Mouse (Mus musculus): Measurements from ENCODE around the gene Fmo1. TPM values are rescaled to one million over a fixed set of nuclear protein-coding genes. Genes with fewer than 3 reads are reported as not detected.

Gene Fmo1
- total RNA-seq, 2 experiments from 2014 or later: 24.5 to 26.8 TPM

DNA sequence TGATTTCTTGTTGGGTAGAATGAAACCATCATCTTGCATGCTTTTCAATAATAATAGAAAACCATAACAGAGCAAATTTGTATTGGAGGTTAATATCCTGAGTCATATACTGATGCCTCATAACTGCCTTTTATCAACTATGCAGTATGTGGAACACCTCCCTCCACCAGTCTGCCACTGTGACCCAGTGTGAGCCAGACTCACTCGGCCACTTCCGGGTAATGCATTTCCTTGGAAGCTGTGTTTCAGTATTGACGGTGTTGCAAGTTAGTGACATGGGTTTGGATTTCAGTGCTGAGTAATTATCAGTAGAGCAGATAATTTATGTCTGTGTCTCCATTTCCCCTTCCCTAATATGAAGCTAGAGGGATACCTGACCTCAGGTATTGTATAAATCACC, 2.8 kb downstream of the Fmo1 start:
- no peak for DNase-seq

DNA sequence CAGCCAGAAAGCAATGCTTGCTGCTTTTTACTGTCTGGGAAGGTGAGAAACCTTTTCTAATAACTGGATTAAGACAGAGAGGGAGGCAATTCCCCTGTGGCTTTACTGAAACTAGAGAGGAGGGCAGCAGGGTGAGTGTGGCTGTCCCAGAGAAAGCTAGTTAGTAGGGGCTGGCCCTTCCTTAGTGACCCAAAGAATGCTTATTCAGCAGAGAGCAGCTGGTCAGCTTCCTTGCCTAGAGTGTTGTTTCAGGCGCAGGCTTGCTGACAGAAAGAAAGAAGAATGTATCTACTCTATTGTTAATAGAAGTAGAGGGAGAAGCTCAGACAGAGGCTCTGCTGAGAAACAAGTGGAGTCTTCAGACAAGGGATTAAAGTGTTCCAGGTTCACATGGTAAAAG, 4.1 kb downstream of the Fmo1 start:
- DNase-seq: no peak

DNA sequence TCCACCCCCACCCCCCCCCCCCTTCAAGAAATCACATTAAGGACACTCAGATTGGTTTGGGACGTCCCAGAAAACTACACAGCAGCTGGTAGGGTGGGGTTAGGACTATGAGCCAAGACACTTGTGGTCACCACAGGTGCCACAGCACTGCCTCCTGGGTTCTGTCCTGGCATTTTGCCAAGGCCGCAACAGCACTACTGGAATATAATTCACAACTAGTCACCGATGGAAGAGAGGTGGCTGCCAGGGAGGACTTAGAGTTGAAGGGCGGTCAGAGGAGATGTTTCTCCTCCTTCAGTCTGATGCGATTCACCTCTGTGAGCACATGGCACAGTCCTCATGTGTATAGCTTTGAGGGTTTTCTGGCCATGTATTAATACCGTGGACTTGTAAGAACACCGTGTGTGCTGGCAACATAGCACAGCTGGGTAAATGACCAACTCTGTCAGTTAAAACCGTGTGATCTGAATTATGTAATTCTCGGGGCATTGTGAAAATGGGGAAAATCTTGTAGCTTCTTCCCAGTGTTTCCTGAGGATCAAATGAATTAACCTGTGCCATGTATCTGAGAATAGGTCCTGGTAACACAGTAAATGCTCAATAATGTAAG, 6.3 kb downstream of the Fmo1 start:
- peak; percentile 15 for DNase-seq

DNA sequence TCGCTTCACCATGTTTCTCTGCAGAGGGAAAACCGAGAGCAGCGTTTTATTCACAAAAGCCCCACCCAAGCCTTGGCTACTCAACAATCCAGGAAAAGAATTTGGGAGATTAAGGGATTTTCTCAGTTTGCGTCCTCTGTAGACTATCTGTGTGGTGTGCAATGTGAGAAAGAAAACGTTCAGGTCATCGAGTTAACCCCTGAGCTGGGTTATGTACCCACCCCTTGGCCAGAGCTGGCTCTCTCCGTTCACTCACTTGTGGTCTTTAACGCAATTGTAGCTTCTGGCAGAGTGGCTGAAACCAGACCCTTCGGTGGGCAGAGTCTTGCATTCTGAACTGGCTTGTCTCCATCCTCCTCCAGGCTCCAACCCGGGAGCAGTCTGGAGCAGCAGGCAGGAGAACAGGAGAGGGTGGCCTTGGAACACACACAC, 6.8 kb downstream of the Fmo1 start:
- DNase-seq: peak; percentile 14

DNA sequence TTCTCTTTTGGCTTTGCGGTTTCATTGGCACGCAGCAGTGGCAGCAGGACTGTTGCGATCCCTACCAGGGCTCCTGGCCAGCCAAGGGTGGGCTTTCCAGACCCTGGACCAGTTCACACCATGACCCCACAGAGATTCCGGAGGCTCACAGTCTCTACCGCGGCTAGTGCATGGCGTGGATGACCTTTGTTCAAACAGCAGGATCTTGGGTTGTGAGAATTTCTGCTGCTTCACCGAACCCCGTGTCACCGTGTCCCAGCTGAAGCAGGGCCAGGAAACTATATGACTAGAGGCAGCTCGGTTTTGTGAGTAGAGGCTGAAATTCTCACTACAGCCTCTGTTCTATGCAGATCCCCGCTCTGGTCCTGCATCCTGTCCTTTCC, 7.7 kb downstream of the Fmo1 start:
- peak; percentile 17 for DNase-seq

DNA sequence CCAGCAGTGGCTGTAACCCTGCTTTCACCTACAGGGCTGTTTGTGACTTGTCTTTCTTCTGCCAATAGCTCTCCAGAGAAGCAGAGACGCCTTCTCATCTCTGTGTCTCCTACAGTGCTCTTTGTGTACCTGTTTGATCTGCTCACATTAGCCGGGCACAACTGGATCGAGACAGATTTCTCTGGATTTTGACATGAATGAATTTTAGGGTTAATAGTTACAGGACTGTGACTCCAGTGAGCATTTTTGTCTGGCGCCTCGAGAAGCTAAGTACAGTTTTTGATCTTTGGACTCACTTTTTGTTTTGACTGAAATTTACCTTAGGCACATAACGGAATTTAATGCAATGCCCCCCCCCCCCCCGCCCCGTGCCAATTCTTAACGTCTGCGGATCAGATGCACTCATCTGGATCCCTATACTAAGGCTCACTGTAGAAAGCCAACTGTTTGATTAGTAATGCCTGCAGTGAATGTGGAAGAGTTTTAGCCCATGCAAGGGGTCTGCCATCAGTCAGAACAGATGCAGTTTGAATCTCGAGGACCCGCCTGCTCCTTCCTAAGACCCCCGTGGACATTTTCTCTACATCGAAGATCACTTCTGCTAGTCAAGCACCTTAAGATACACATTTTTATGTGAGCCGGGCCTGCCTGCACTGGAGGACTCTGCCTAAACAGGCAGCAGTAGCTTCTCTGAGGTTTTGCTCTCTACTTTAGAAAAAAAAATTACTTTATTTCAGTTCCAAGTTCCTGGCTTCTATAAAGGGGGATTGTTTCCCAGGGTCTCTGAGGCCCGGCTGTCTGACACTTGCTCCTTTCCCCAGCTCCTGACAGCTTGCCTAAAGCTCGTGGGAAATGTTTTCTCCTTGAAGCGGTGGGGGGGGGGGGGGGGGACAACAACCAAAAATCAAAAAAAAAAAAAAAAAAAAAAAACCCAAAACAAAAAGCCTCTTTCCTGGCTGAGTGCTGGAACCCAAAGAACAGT, 8.4 kb downstream of the Fmo1 start:
- no peak for DNase-seq

DNA sequence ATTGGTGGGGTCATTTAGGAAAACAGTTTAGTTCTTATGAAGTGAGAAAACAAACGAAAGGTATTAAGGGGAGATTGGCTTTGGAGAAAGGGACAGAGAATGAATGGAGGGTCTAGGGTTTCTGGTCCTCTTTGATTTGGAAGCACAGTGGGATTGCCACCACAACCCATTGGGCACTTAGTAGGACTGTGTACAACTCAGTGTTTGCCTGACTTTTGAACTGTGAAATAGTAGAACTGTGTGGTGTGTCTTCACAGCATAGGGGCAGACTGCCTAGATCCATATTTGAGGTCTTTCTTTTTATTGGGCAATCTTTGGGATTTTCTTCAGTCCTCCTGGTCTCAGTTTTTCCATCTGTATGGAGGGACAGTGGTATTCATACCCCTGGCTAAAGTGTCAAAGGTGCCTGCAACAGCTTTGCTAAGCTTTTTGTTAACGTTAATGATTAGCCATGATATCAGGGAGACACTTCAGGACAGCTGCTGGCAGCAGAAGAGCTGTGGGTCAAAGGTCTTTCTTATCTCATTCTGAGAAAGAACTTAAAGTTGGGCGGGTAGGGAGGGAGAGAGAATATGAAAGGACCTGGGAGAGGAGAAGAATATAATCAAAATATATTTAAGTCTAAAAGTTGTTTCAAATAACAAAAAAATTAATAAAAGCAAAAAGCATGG, 12.5 kb downstream of the Fmo1 start:
- DNase-seq: no peak

DNA sequence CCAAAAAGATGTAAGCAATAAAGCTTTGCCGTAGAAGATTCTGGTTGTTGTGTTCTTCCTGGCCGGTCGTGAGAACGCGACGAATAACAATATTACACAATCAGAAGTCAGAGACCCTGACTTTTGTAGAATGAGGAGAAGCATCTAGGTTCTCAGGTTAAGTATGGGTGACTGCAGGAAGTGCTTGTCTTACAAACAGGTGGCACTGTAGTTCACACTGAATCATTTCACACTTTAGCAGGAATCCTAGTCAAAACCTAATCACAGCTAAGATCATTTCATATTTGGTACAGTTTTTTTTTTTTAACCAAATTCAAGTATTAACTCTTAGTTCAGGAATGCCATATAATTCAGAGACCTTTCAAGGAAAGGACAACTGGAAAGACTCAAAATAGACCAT, 18.9 kb downstream of the Fmo1 start:
- DNase-seq: no peak

DNA sequence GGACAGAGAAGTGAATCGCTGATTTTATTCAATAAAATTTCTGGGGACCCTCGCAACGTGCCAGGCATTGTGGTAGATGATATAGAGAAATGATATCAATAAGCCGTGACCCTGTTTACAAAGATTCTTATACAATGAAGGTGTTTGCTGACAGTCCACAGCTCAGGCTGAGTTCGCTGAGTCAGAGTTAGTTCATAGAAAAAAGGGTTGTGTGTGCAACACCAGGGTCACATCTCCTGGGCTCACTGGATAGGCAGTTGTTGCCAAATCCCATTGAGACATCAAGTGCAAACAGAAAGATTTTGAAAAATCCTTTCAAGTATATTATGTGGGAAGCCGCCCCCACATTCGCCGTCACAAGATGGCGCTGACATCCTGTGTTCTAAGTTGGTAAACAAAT, 26.2 kb downstream of the Fmo1 start:
- no peak for DNase-seq

DNA sequence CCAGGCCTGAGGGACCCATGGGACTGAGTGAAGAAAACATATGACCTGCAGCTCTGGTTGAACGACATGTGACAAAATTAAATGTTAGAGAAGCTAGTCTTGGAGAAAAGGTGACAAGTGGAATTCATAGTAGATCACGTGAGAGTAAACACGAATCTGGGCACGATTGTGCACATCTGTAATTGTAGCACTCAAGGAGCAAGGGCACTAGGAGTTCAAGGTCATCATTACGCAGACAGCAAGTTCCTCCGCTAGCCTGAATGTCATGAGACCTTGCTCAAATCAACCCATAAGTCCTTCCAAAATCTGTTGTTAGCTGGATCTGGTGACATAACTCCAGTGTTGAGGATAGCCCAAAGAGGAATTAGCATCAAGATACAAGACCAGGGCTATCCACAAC, 27.4 kb downstream of the Fmo1 start:
- DNase-seq: no peak

DNA sequence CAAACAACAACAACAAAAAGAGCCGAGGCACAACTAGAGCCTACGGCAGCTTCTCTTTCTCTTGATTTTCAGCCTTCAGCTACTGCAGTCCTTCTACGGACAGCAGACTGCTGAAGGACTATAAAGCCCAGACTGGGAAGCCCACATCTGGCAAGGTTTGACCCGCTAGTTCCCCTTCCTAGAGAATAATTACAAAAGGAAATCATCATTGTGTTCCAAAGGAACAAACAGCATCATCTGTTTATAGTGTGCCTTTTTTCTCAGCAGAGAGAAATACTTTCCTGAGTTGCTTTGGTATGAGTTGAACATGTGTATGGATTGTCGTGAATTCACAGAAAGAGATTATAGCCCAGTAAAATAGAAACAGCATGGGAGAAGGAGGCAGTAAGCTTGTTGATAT, 32.1 kb downstream of the Fmo1 start:
- DNase-seq: no peak

DNA sequence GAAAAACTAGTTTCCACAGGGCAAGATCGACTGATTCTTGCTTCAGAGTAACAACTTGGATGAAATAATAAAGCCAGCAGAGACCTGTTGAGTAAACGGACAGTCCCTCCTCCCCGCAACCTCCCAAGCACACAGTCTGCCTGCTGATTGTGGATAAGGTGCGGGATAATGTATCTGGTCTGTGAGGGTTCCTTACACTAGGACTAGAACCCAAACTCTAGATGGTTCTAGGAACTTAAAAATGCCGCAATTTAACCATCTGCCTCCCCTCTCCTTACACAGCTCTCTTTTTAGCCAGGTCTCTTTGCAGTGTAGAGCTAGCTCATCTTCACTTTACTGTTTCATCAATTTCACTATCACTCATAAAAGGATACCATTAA, 33.8 kb downstream of the Fmo1 start:
- DNase-seq: no peak

DNA sequence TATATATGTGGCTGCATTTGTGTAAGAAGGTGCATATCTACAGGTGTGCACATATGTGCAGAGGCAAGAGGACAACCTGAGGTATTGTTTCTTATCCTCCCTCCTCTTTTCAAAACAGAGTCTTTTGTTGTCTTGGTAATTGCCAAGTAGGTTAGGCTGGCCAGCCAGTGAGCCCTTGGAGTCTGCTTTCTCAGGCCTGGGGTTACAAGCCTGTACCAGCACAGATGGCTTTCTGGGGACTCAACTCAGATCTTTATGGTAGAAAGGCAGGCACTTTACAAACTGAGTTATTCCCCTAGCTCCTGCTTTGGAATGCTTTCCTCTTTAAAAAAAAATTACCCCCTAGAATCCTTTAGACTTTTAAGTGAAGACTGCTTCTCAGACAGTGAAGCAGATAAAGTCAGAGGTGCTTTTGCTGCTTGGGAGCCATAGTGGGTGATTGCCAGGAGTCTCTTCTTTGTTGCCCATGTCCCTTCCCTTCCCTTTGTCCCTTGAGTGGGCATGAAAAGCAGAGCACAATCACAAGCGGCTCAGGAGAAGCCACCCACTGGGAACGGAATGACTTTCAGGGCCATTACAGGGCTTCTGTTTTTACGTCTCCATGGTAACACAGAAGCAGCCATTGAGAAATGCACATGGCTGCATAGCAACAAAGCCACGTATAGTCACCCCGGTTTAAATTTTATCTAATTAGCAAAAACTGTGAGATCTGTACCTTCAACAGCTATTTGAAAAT, 34.4 kb downstream of the Fmo1 start:
- no peak for DNase-seq

DNA sequence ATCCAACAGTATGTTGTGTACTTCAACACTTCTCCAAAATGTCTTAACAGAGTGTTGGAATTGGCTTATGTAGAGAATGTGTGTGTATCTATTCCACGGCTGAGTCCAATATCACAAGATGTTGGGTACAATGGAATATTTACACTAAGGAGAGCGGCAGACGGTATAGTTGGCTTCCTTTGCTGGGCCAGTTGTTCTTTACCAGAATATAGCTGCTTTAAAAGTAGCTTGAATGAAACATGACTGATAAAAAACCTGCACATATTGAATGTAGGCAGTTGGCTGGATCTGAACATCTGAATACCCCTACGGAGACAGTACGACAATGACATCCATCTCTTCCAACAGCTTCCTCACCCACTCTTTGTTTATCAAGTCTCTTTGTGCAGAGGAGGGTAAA, 47.1 kb downstream of the Fmo1 start:
- DNase-seq: no peak

DNA sequence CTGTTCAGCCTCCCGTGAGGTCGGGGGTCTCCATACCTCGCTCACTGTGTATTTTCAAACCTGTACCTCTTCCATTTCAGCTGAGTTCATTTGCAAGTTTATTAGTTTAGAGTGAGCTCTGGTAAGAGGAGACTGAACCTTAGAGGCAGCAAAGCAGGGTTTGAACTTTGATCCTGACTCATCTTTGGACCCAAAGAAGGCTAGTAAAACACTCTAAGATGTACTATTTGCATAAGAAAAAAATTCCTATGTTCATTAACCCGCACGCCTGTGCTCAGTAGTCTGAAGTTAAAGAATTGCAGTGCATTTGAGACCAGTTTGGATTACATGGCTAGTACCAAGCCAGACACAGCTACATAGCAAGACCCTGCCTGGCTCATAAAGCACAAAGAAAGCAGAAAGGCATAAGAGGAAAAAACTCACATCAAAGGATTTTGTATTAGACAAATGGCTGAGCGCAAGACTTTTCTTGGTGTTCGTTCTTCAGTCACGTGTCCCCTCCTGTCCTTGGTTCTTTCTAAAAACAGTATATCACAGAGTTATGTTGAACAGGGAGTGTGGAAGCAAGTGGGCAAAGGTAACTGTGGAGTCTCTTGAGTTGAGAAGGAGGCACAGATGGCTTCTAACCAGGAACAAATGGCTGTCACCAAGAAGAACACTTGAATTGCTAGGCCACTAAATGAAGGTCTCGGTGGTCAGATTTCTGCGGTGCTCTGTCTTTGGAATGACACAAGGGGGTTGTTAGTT, 50.9 kb downstream of the Fmo1 start:
- DNase-seq: no peak

DNA sequence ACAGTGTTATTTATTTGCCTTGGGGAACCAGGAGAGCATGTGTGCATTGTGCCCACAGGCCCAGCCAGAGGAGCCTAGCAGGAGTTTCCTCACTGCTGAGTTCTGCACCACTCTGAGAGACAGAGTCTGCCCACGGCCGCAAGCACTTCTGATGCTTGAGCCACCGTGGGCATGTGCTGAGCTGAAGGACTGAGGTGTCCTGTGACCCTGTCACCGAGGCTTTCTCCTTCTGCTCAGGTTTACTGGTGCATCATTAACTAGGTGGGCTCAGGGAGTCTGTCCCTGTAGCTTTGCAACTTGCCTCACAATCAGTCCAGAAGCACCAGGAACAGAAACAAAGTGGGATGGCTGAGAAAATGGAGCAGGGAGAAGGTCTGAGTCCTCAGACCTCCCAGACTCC, 51.5 kb downstream of the Fmo1 start:
- DNase-seq: no peak

DNA sequence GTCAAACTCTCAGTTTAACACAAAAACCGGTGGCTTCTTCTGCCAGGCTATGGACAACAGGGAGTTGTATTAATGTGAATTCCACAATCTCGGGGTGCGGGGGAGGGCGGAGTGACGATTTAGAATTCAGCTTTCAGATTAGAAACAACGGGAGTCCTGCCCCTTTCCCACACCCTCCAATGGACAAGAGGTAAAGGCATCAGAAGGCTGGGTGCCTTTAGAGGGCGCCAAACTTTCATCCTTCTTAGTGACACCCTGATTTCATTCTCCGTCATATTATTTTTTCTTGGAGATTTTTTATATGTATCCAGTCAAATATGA, 52.6 kb downstream of the Fmo1 start, which contains the start of gene Fmo4:
Gene Fmo4, minus strand, starts transcription at position 137 of the 321 bp plus-strand sequence.
- DNase-seq: peak; percentile 42

DNA sequence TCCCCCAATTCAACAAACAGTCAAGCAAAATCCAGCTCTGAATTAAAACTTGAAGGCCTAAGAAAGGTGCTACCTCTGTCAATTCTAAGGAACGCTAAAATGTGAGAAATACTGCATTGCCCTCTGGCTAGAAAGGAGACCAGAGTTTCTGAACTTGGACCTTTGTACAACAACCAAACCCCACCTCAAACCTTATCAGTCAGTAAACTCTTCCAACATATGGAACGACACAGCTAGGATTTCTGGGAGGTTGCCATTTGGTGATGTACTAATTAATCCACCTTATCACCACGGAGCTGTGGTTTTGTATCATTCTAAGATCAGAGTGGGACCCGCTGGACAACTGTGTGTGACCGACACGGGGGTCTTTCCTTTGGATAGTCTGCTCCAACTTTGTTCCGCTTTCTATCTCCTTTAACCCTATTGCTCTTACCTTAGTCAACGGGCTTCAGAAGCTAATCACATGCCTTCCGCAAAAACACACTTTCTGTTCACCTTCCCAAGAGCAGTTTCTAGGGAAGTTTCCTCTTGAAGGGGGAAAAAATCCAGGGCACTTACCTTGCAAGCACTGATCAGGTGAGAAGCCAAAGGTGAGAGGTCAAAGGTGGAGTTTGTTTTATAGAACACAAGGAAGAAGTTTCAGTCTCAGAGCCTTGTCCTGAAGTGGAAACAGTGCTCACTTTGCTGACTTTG, 53.1 kb downstream of the Fmo1 start:
- DNase-seq: no peak

DNA sequence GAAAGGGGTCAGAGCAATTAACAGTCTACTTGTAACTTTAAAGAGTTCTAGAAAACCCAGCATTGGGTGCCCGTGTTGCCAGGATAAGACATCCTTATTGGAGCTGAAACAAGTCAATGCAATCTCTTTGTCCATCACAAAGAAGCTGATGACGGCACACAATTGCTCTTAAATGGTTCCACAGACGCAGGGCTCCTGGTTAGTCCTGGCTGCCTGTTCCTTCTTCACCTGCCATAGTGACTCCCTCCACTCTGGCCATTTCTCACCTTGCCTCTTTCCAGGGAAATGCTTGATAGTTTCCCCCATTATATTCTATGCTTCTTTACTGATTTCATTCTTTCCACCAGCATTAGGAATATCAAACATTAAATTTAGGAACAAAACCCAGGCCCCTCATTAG, 57.9 kb downstream of the Fmo1 start:
- DNase-seq: no peak

DNA sequence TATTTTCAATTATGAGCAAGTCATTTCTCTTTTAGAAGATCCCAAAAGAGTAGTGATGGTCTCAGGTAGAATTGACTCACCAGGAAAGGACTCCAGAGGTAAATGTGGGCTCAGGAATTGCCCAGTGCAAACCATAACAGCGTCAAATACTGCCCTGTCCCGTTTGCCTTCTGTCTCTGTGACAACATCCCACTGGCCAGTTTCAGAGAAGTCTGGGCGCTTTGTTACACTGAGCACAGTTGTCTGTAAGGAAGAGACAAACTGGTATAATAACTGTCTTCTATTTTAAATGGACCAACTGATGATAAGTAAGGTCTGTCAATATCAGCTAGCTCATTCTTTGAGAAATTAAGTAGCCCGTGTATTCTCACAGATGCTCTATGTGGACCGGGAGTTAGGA, 59.0 kb downstream of the Fmo1 start:
- DNase-seq: no peak

DNA sequence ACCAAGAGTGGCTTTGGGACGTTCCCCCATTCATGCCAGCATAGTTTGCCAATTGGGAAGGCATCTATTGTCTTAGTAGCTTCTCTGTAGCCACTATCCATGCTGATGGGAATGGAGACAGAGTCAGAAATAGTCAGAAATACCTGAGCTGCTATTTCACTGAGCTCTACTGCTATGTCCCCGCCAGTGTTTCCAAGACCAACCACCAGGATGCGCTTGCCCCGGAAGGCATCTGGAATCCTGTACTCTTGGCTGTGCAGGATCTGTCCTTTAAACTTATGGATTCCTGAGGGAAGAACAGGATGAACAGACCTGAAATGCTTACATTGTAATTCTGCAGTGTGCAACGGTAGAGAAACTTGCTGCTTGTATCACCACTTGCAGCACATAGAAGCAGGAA, 61.4 kb downstream of the Fmo1 start:
- no peak for DNase-seq
